Mouse (Mus musculus): ENCODE measurements at regions not wholly inside any gene's neighbourhood (a gene's known extent, or its start where the extent isn't known, plus 50 kb on each side); places are given as distances from the start of the nearest gene placed in this dataset.

- DNase-seq (ENCODE audit: extremely low spot score in 1 of 2, low spot score in 1 of 2): peak; percentile 63 to 64
These were observed 305.9 kb downstream of the Brinp1 start for GRCm38 (mm10) chr4:68648311-68648710.

- DNase-seq (ENCODE audit: extremely low spot score in 1 of 2, low spot score in 1 of 2): no peak
These were observed 320.9 kb downstream of the Brinp1 start for GRCm38 (mm10) chr4:68633299-68633698.

GRCm38 (mm10) chr4:68624025-68624342 is 330.2 kb downstream of the Brinp1 start:
- DNase-seq (ENCODE audit: extremely low spot score in 1 of 2, low spot score in 1 of 2): no peak

GRCm38 (mm10) chr4:68623125-68624024 is 330.8 kb downstream of the Brinp1 start:
- DNase-seq (ENCODE audit: extremely low spot score in 1 of 2, low spot score in 1 of 2): no peak

- peak; percentile 8 to 17 for DNase-seq (ENCODE audit: extremely low spot score in 1 of 2, low spot score in 1 of 2)
These were observed 333.6 kb downstream of the Brinp1 start for GRCm38 (mm10) chr4:68620585-68620984.

- no peak for DNase-seq (ENCODE audit: extremely low spot score in 1 of 2, low spot score in 1 of 2)
These were observed 338.3 kb downstream of the Brinp1 start for GRCm38 (mm10) chr4:68615706-68616397.

- no peak for DNase-seq (ENCODE audit: extremely low spot score in 1 of 2, low spot score in 1 of 2)
These were observed 341.8 kb downstream of the Brinp1 start for GRCm38 (mm10) chr4:68612263-68613012.

- no peak for DNase-seq (ENCODE audit: extremely low spot score in 1 of 2, low spot score in 1 of 2)
These were observed 358.9 kb downstream of the Brinp1 start for GRCm38 (mm10) chr4:68595256-68595655.

- no peak for DNase-seq (ENCODE audit: extremely low spot score in 1 of 2, low spot score in 1 of 2)
These were observed 378.8 kb downstream of the Brinp1 start for GRCm38 (mm10) chr4:68575375-68575774.

- DNase-seq (ENCODE audit: extremely low spot score in 1 of 2, low spot score in 1 of 2): peak in 1 of 2 experiments; percentile 53
These were observed 379.5 kb downstream of the Brinp1 start for GRCm38 (mm10) chr4:68574610-68575167.

GRCm38 (mm10) chr4:68573333-68573732 is 380.9 kb downstream of the Brinp1 start:
- DNase-seq (ENCODE audit: extremely low spot score in 1 of 2, low spot score in 1 of 2): no peak

- peak in 1 of 2 experiments; percentile 4 for DNase-seq (ENCODE audit: extremely low spot score in 1 of 2, low spot score in 1 of 2)
These were observed 381.7 kb downstream of the Brinp1 start for GRCm38 (mm10) chr4:68572521-68572920.

- DNase-seq (ENCODE audit: extremely low spot score in 1 of 2, low spot score in 1 of 2): no peak
These were observed 417.9 kb downstream of the Brinp1 start for GRCm38 (mm10) chr4:68536254-68536653.

GRCm38 (mm10) chr4:68535815-68536214 is 418.4 kb downstream of the Brinp1 start:
- no peak for DNase-seq (ENCODE audit: extremely low spot score in 1 of 2, low spot score in 1 of 2)

GRCm38 (mm10) chr4:68532056-68532455 is 422.1 kb downstream of the Brinp1 start:
- DNase-seq (ENCODE audit: extremely low spot score in 1 of 2, low spot score in 1 of 2): peak; percentile 7 to 38

- no peak for DNase-seq (ENCODE audit: extremely low spot score in 1 of 2, low spot score in 1 of 2)
These were observed 466.2 kb downstream of the Brinp1 start for GRCm38 (mm10) chr4:68487993-68488392.

GRCm38 (mm10) chr4:68486876-68487275 is 467.3 kb downstream of the Brinp1 start:
- DNase-seq (ENCODE audit: extremely low spot score in 1 of 2, low spot score in 1 of 2): no peak

- DNase-seq (ENCODE audit: extremely low spot score in 1 of 2, low spot score in 1 of 2): peak in 1 of 2 experiments; percentile 5
These were observed 492.4 kb downstream of the Brinp1 start for GRCm38 (mm10) chr4:68461783-68462182.

- no peak for DNase-seq (ENCODE audit: extremely low spot score in 1 of 2, low spot score in 1 of 2)
These were observed 538.2 kb downstream of the Brinp1 start for GRCm38 (mm10) chr4:68416046-68416445.

GRCm38 (mm10) chr4:68410785-68411184 is 543.4 kb downstream of the Brinp1 start:
- DNase-seq (ENCODE audit: extremely low spot score in 1 of 2, low spot score in 1 of 2): no peak

- DNase-seq (ENCODE audit: extremely low spot score in 1 of 2, low spot score in 1 of 2): peak in 1 of 2 experiments; percentile 26
These were observed 549.8 kb downstream of the Brinp1 start for GRCm38 (mm10) chr4:68404364-68404763.

All from frontal cortex, adult 2 months (tissue).